Mouse (Mus musculus) ES-E14 (cell line): ENCODE measurements at regions not wholly inside any gene's neighbourhood (a gene's known extent, or its start where the extent isn't known, plus 50 kb on each side); places are given as distances from the start of the nearest gene placed in this dataset.

Experiments
- HCFC1 ChIP-seq: IDR thresholded peaks from 2 replicates; pipeline ENCODE4 v1.6.1; 2012; ENCODE audit warnings: low read length, inconsistent platforms, borderline replicate concordance; ENCODE audit not compliant: insufficient read depth
- ZC3H11A ChIP-seq: IDR thresholded peaks from 2 replicates; pipeline ENCODE4 v1.6.1; 2012; ENCODE audit warnings: low read depth, mild to moderate bottlenecking, inconsistent platforms, low read length, borderline replicate concordance
- ZNF384 ChIP-seq: IDR thresholded peaks from 2 replicates; pipeline ENCODE4 v1.6.1; 2012; ENCODE audit warnings: low read depth, low read length, inconsistent platforms

DNA sequence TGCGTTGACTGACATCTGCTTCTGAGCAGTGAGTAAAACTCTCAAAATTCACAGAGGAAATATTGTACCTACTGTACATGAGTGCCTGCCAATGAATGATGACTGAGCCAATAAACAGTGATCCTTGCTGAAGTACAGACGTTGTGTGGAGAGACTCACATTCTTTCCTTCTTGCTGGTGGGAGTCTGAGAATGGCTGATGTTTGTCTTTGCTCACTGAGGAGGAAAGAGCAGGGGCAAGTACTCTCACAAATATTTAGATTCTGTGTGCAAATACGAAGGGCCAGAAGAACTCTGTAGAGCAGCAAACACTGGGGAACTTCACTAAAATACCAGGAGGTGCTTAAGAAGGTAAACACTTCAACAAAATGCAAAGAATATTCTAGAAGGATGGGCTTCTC lies 1453.9 kb downstream of the Efnb2 start:
- TF ChIP-seq ZNF384 (no peak), ZC3H11A (no peak), HCFC1 (no peak)
